Comparison of ENCODE assay signal across 8 mouse cellular contexts in the genomic region with DNA sequence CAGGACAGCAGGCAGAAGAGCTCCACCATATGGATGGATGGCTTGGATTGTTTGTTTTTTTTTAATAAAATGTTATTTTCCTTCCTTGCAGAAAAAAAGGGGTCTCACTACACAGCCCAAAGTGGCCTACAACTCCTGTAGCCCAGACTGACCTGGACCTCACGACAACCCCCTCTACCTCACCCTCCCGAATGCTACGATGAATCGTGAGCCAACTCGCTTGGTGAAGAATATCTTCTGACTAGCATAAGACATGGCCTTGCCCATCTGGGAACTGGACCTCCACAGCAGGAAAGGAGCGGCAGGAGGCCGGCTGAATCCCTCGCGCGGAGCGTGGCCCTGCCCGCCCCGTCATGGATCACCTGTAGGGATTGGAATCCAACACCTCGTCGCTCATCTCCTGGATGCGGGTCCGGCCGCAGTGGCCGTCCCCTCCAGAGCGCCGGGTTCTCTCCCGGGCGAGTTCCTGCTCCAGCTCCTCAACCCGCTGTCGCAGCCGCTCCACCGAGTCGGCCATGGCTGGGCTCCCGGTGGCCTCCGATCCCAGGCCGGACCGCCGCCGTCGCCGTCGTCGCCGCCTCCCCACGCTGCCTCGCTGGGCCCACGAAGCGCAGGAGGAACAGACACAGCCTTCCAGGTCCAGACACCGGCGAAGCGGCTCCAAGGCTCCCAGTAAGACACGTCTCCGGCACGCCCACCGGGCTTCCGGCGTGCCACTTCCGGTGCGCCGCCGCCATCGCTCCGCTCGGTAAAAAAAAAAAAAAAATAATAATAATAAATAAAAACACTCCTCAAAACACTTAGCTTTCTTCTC. TPM values are rescaled to one million over a fixed set of nuclear protein-coding genes. Genes with fewer than 3 reads are reported as not detected.
DNase-seq lines count a peak whose midpoint lies in the region; ATAC-seq and TF ChIP-seq lines count a peak whose summit lies in the region.

Gene Uba5, minus strand, starts transcription at position 705 of the 814 bp plus-strand sequence.

- TF ChIP-seq CTCF in liver, adult 2 months (IDR thresholded peaks at IDR 0.05; ENCODE audit: low read depth, low read length): no peak

- WGBS in liver, adult 2 months: 1% methylated on average over 59 of the region's 59 CpGs

- no peaks in the 10 kb centered on the region for H3K27me3 ChIP-seq in liver, adult 2 months (ENCODE audit: control insufficient read depth, insufficient read depth, low read length)

- ATAC-seq in frontal cortex, adult (ENCODE audit: low TSS enrichment): peak; percentile 83
- peak; percentile 85 for ATAC-seq in common myeloid progenitor, adult 5-6 weeks (replicated peaks; ENCODE audit: low read depth, poor library complexity, severe bottlenecking)
- peak; percentile 80 for ATAC-seq in granulocyte monocyte progenitor cell, adult 5-6 weeks (replicated peaks; ENCODE audit: poor library complexity, severe bottlenecking)

- no peak for TF ChIP-seq POLR2A in liver, adult 2 months (IDR thresholded peaks at IDR 0.05; ENCODE audit: extremely low read depth, insufficient read depth, low read length)

- no peak for DNase-seq in frontal cortex, postnatal 36 days (ENCODE audit: low spot score in 2 of 2)
- peak; percentile 19 for DNase-seq in kidney, adult 9 months
- DNase-seq in liver, adult 2 months (ENCODE audit: extremely low read depth, low read depth, low spot score): no peak
- DNase-seq in naive thymus-derived CD4-positive, alpha-beta T cell, adult 2 months (ENCODE audit: low read depth): peak; percentile 8
- DNase-seq in thymus, adult 18-20 months: peak; percentile 52 to 61

- H3K36me3 ChIP-seq in liver, adult 2 months (ENCODE audit: control insufficient read depth, insufficient read depth, low read length): peaks cover 14% of the 10 kb centered on the region

- peaks cover 22% of the 10 kb centered on the region for H3K79me2 ChIP-seq in liver, adult 2 months (ENCODE audit: control insufficient read depth, insufficient read depth, low read length)

- peak within 1 kb of the TSS; percentile 98 for H3K9ac ChIP-seq in liver, adult 2 months (ENCODE audit: low read depth, low read length)

- H3K27ac ChIP-seq in liver, adult 2 months (replicated peaks; ENCODE audit: insufficient read depth, low read depth, low read length): peak within 1 kb of the TSS; percentile 82

- peak within 1 kb of the TSS; percentile 97 for H3K4me3 ChIP-seq in liver, adult 2 months (ENCODE audit: insufficient read depth, low read depth, low read length)

- peaks cover 11% of the 10 kb centered on the region; the same call in 1 of the 2 replicates for H3K4me1 ChIP-seq in liver, adult 2 months (ENCODE audit: control insufficient read depth, insufficient read depth, low read length)

RNA-seq across cellular contexts. Expression of gene Uba5, which starts in this region (rescaled TPM):
- 30.9 and 33.1 TPM in 2 replicates for total RNA-seq in common myeloid progenitor, adult 5-6 weeks (2017)
- total RNA-seq in granulocyte monocyte progenitor cell, adult 5-6 weeks (2014; fragmentation: Nextera tagmentation): 49.3 and 57.4 TPM in 2 replicates
- total RNA-seq in granulocyte monocyte progenitor cell, adult 5-6 weeks (2017): 52.5 and 54.0 TPM in 2 replicates
- total RNA-seq in liver, adult 2 months (2014; rRNA removed): 32.1 and 36.9 TPM in 2 replicates
- 10.6 and 12.8 TPM in 2 replicates for polyA plus RNA-seq in liver, adult 2 months (2012; rRNA removed)

Comparison
In these comparisons a context has a peak if more than half of its experiments do, and no peak if none do; other contexts are left out.
1. DNase-seq: peak in kidney, adult 9 months (single experiment), naive thymus-derived CD4-positive, alpha-beta T cell, adult 2 months (single experiment) and thymus, adult 18-20 months (2 of 2); none in frontal cortex, postnatal 36 days (0 of 2) and liver, adult 2 months (single experiment).
2. Peak in every context shown above with its lines, with median percentiles within 50 percentile points of each other: ATAC-seq.